9 mouse cellular contexts compared by ENCODE assay signal in genomic region chr14:24244330-24245176, GRCm38 (mm10). TPM values are rescaled to one million over a fixed set of nuclear protein-coding genes. Genes with fewer than 3 reads are reported as not detected.
DNase-seq lines count a peak whose midpoint lies in the region; ATAC-seq and TF ChIP-seq lines count a peak whose summit lies in the region.
"Had no signal": no experiment of that assay in that cellular context is flagged by ENCODE, and none has a peak within 500 bp of the region (broad histone marks: within the 10 kb centered on the region; RNA-seq: fewer than 3 reads in every experiment).

No protein-coding gene starts in this region.

- peak overlapping the region; percentile 94 for H3K4me2 ChIP-seq in embryonic facial prominence, embryonic 14.5 days (ENCODE audit: low read depth, low read length)
- peak overlapping the region; percentile 90 for H3K4me2 ChIP-seq in hindbrain, embryonic 12.5 days (replicated peaks)
- H3K4me2 ChIP-seq in limb, embryonic 11.5 days (ENCODE audit: low read depth, severe bottlenecking), result peak overlapping the region; percentile 91
- peak overlapping the region; percentile 90 for H3K4me2 ChIP-seq in midbrain, embryonic 15.5 days

- H3K27me3 ChIP-seq in embryonic facial prominence, embryonic 14.5 days (replicated peaks; ENCODE audit: control insufficient read depth, insufficient read depth, low read length), result no peaks in the 10 kb centered on the region
- no peaks in the 10 kb centered on the region for H3K27me3 ChIP-seq in hindbrain, embryonic 12.5 days
- no peaks in the 10 kb centered on the region for H3K27me3 ChIP-seq in limb, embryonic 11.5 days (ENCODE audit: control insufficient read depth, insufficient read depth, low read length)
- no peaks in the 10 kb centered on the region for H3K27me3 ChIP-seq in midbrain, embryonic 15.5 days (replicated peaks)

- H3K4me1 ChIP-seq in embryonic facial prominence, embryonic 14.5 days (ENCODE audit: control insufficient read depth, insufficient read depth, low read length), result peaks cover 7% of the 10 kb centered on the region; the same call in 1 of the 2 replicates
- peaks cover 24% of the 10 kb centered on the region for H3K4me1 ChIP-seq in hindbrain, embryonic 12.5 days
- H3K4me1 ChIP-seq in limb, embryonic 11.5 days (ENCODE audit: control insufficient read depth, insufficient read depth, low read length), result peaks cover 12% of the 10 kb centered on the region; the same call in 1 of the 2 replicates
- peaks cover 33% of the 10 kb centered on the region for H3K4me1 ChIP-seq in midbrain, embryonic 15.5 days

- intact Hi-C loops in gastrocnemius, adult 2 months (cut with DNase I), result loop anchor here (5.0 kb wide), 1 partner anchor 47 kb away; no protein-coding TSS in a partner anchor

- TF ChIP-seq CTCF in gastrocnemius, adult 2 months (IDR thresholded peaks at IDR 0.05), result no peak

- H3K27ac ChIP-seq in gastrocnemius, adult 2 months, result peak overlapping the region; percentile 85
- peak overlapping the region; percentile 95 for H3K27ac ChIP-seq in embryonic facial prominence, embryonic 14.5 days (replicated peaks; ENCODE audit: low read depth, low read length)
- peak overlapping the region; percentile 97 for H3K27ac ChIP-seq in hindbrain, embryonic 12.5 days
- H3K27ac ChIP-seq in limb, embryonic 11.5 days (replicated peaks; ENCODE audit: low read depth, low read length), result peak overlapping the region; percentile 97
- peak overlapping the region; percentile 95 for H3K27ac ChIP-seq in midbrain, embryonic 15.5 days

- ATAC-seq in embryonic facial prominence, embryonic 14.5 days (ENCODE audit: low read depth), result peak; percentile 7; the same call in 1 of the 2 replicates
- peak; percentile 51; the same call in 1 of the 2 replicates for ATAC-seq in hindbrain, embryonic 12.5 days (ENCODE audit: low FRiP score)
- ATAC-seq in limb, embryonic 11.5 days (ENCODE audit: insufficient number of reproducible peaks, low FRiP score, low TSS enrichment, low read depth), result peak; percentile 68
- peak; percentile 35; the same call in 1 of the 2 replicates for ATAC-seq in midbrain, embryonic 15.5 days (replicated peaks)
- ATAC-seq in megakaryocyte progenitor cell, adult 5-6 weeks (replicated peaks; ENCODE audit: poor library complexity), result no peak

- under 1% methylated on average over 27 of the region's 40 CpGs for WGBS in embryonic facial prominence, embryonic 14.5 days
- under 1% methylated on average over 40 of the region's 40 CpGs for WGBS in hindbrain, embryonic 12.5 days
- WGBS in limb, embryonic 11.5 days, result under 1% methylated on average over 40 of the region's 40 CpGs
- under 1% methylated on average over 40 of the region's 40 CpGs for WGBS in midbrain, embryonic 15.5 days

- peak; percentile 37 for DNase-seq in gastrocnemius, adult 2 months
- DNase-seq in gastrocnemius, postnatal 4 days (ENCODE audit: low spot score in 2 of 2), result no peak
- DNase-seq in ZHBTc4 (ENCODE audit: low read depth, low spot score), result peak; percentile 56
- DNase-seq in embryonic facial prominence, embryonic 14.5 days (ENCODE audit: low spot score), result peak; percentile 48
- DNase-seq in limb, embryonic 11.5 days (ENCODE audit: low spot score), result peak; percentile 66

- H3K9ac ChIP-seq in embryonic facial prominence, embryonic 14.5 days (ENCODE audit: low read depth, low read length), result peak overlapping the region; percentile 96
- peak overlapping the region; percentile 97 for H3K9ac ChIP-seq in hindbrain, embryonic 12.5 days
- peak overlapping the region; percentile 98 for H3K9ac ChIP-seq in limb, embryonic 11.5 days (ENCODE audit: low read length)
- peak overlapping the region; percentile 95 for H3K9ac ChIP-seq in midbrain, embryonic 15.5 days

- H3K4me3 ChIP-seq in gastrocnemius, adult 2 months, result peak overlapping the region; percentile 95
- H3K4me3 ChIP-seq in embryonic facial prominence, embryonic 14.5 days (ENCODE audit: low read depth, low read length), result peak overlapping the region; percentile 74
- H3K4me3 ChIP-seq in hindbrain, embryonic 12.5 days, result peak overlapping the region; percentile 90
- peak overlapping the region; percentile 84 for H3K4me3 ChIP-seq in limb, embryonic 11.5 days (ENCODE audit: low read depth, low read length)
- peak overlapping the region; percentile 93 for H3K4me3 ChIP-seq in midbrain, embryonic 15.5 days

- 0 out of 2 replicates have a peak, but pooled peaks cover 3% of the 10 kb centered on the region for H3K36me3 ChIP-seq in embryonic facial prominence, embryonic 14.5 days (ENCODE audit: control insufficient read depth, insufficient read depth, low read length)
- H3K36me3 ChIP-seq in hindbrain, embryonic 12.5 days, result 0 out of 2 replicates have a peak, but pooled peaks cover 5% of the 10 kb centered on the region
- peaks cover 4% of the 10 kb centered on the region; the same call in 1 of the 2 replicates for H3K36me3 ChIP-seq in limb, embryonic 11.5 days (ENCODE audit: control insufficient read depth, insufficient read depth, low read length)
- no peaks in the 10 kb centered on the region for H3K36me3 ChIP-seq in midbrain, embryonic 15.5 days (replicated peaks)

- H3K9me3 ChIP-seq in embryonic facial prominence, embryonic 14.5 days (ENCODE audit: control insufficient read depth, low read length), result no peaks in the 10 kb centered on the region
- no peaks in the 10 kb centered on the region for H3K9me3 ChIP-seq in hindbrain, embryonic 12.5 days (replicated peaks)
- H3K9me3 ChIP-seq in limb, embryonic 11.5 days (ENCODE audit: control insufficient read depth, low read length), result no peaks in the 10 kb centered on the region
- no peaks in the 10 kb centered on the region for H3K9me3 ChIP-seq in midbrain, embryonic 15.5 days

RNA-seq across cellular contexts. Expression of gene Dlg5, which starts 1.2 kb away (rescaled TPM):
- total RNA-seq in gastrocnemius, adult 2 months (2021), result 1 to 10 TPM; 5.5 to 7.8 TPM
- 10 to 100 TPM; 27.4 to 28.8 TPM for total RNA-seq in gastrocnemius, postnatal 4 days (2021)
- 24.7 and 30.3 TPM in 2 replicates for polyA plus RNA-seq in embryonic facial prominence, embryonic 14.5 days (2014; fragmentation: Nextera tagmentation; extraction: Ambion mirVana)
- polyA plus RNA-seq in hindbrain, embryonic 12.5 days (2016; fragmentation: Nextera tagmentation; extraction: Ambion mirVana), result 21.8 and 23.6 TPM in 2 replicates
- polyA plus RNA-seq in limb, embryonic 11.5 days (2014; fragmentation: Nextera tagmentation; extraction: Ambion mirVana), result 45.5 and 50.1 TPM in 2 replicates
- polyA plus RNA-seq in midbrain, embryonic 15.5 days (2015; fragmentation: Nextera tagmentation; extraction: Ambion mirVana), result 21.9 and 22.9 TPM in 2 replicates
- not detected in 2 replicates for total RNA-seq in megakaryocyte progenitor cell, adult 5-6 weeks (2015)
- total RNA-seq in megakaryocyte progenitor cell, adult 5-6 weeks (2017), result 1.1 TPM in 1 of 2 replicates, not detected in the other

RNA-seq across cellular contexts. Expression of gene E330034G19Rik, which starts 48.5 kb away (rescaled TPM):
- not detected for total RNA-seq in gastrocnemius, adult 2 months (2021)
- total RNA-seq in gastrocnemius, postnatal 4 days (2021), result not detected
- polyA plus RNA-seq in embryonic facial prominence, embryonic 14.5 days (2014; fragmentation: Nextera tagmentation; extraction: Ambion mirVana), result not detected in 2 replicates
- 0.17 TPM in 1 of 2 replicates, not detected in the other for polyA plus RNA-seq in hindbrain, embryonic 12.5 days (2016; fragmentation: Nextera tagmentation; extraction: Ambion mirVana)
- not detected in 2 replicates for polyA plus RNA-seq in limb, embryonic 11.5 days (2014; fragmentation: Nextera tagmentation; extraction: Ambion mirVana)
- not detected in 2 replicates for polyA plus RNA-seq in midbrain, embryonic 15.5 days (2015; fragmentation: Nextera tagmentation; extraction: Ambion mirVana)
- not detected in 2 replicates for total RNA-seq in megakaryocyte progenitor cell, adult 5-6 weeks (2015)
- not detected in 2 replicates for total RNA-seq in megakaryocyte progenitor cell, adult 5-6 weeks (2017)
- total RNA-seq: layer of hippocampus, postnatal 14 days had no signal

Comparison
In these comparisons a context has a peak if more than half of its experiments do, and no peak if none do; other contexts are left out.
1. DNase-seq: peak in gastrocnemius, adult 2 months (single experiment), ZHBTc4 (single experiment), embryonic facial prominence, embryonic 14.5 days (single experiment) and limb, embryonic 11.5 days (single experiment); none in gastrocnemius, postnatal 4 days (0 of 2).
2. Peak in every context shown above with its lines, with median percentiles within 50 percentile points of each other: H3K27ac ChIP-seq, H3K4me3 ChIP-seq, H3K4me2 ChIP-seq and H3K9ac ChIP-seq.